Mouse (Mus musculus): ENCODE data around the gene Midn.
"Not testable (repeated sequence)": the region's sequence is repeated elsewhere in the genome, so short reads cannot be mapped to it uniquely, and the experiment has no call there.

Gene Midn

DNA sequence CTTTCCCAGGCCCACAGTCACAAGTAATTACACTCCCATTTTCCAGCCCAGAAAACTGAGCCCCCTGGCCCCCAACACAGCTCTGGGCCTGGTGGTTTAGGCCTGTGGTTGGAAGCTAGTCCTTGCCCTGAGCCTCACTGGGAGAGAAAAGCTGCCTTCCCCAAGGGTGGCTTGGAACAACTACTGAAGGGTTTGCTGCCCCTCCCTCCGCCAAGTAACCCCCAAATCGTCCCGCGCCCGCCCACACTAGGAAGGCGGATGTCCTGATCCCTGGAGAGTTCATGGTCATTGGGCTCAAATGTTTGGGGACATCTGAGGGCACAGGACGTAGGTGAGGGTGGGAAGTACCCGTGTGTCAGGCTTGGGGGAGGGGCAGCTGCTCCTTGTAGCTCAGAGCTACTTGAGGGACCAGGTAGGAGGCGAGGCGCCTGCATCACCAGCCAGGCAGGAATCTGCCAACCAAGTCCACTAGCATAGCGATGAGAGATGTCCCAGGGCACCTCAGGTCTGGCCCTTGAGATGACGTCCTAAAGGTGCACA lies 11.0 kb downstream of the Midn start:
- peak; percentile 73 to 81 for DNase-seq

- peak; percentile 99 to 100 for DNase-seq
These were observed 11.7 kb downstream of the Midn start for GRCm38 (mm10) chr10:80159561-80160454.

DNA sequence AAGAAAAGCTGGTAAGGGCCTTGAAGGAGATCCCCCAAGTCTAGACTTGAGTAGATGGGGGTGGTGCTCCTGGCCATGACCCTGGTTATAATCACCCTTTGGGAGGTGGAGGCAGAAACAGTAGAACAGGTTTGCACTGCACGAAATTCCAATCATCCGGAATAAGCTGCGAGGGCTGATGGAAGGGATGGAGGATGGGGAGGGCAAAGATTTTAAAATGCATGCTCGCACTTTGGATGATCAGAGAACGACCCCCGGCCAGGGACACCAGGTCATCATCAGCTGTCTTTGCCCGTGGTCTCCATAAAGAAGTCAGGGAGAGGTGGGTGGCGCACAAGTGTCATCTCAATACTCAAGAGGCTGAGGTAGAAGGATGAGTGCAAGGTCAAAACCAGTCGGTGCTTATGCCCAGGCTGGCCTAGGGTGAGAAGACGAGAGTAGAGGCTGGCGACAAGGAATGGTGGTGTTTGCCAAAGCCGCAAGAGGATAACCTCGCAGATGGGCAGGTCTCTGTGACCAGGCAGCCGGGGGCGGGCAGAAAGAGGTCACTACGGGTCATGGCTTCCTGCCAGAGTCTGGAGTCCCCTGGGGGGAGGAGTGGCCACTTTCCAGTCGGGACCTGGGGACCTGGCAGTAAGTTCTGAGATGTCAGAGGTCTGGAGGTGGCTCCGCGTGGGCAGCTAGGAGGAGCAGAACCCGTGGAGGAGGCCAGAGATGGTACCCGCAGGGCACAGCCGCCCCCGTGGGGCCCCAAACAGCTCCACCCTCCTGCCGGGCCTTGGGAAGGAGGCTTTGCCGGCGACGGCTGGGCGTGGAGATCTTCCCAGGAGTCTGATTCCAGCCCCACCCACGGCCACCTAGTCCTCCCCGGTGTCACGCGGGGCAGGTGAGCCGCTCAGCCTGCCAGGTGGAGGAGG lies 12.6 kb downstream of the Midn start:
- DNase-seq: peak; percentile 92 to 95

- peak; percentile 51 to 62 for DNase-seq
These were observed 13.6 kb downstream of the Midn start for GRCm38 (mm10) chr10:80161522-80162242.

DNA sequence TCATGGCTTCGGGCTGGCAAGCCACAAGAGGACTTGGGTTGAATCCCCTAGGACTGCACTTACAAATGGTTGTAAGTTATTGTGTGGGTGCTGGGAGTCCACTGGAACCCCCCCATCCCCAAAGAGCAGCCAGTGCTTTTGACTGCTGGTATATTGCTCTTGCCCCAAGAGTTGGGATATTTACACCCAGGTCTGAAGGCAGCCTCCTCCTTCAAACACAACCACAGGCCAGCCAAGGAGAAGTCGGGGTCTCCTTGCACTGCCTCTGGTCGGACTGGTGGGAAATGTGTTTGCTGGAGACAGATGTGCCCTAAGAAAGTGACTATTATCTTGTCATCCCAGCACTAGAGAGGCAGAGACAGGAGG lies 14.2 kb downstream of the Midn start:
- no peak for DNase-seq

- no peak for DNase-seq
These were observed 14.7 kb downstream of the Midn start for GRCm38 (mm10) chr10:80162716-80163299.

DNA sequence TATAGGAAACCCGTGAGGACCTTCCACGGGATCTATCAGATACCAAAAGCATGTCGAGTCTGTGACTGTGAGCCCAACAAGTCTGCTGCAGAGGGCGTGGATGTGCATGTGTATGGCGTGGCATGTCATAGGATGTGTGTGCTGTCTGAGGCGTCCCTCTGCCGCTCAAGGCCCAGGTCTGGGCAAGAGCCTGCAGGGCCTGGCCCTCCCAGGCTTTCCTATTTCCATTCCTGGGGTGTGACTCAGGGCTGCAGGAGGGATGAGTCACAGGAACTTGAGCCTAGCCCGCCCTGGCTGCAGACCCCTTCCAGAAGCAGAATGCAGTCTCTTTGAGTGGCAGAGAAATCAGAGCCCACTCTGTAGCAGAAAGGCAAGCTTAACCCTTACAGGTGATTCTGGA lies 15.6 kb downstream of the Midn start:
- peak in 1 of 2 experiments; percentile 50 for DNase-seq

DNA sequence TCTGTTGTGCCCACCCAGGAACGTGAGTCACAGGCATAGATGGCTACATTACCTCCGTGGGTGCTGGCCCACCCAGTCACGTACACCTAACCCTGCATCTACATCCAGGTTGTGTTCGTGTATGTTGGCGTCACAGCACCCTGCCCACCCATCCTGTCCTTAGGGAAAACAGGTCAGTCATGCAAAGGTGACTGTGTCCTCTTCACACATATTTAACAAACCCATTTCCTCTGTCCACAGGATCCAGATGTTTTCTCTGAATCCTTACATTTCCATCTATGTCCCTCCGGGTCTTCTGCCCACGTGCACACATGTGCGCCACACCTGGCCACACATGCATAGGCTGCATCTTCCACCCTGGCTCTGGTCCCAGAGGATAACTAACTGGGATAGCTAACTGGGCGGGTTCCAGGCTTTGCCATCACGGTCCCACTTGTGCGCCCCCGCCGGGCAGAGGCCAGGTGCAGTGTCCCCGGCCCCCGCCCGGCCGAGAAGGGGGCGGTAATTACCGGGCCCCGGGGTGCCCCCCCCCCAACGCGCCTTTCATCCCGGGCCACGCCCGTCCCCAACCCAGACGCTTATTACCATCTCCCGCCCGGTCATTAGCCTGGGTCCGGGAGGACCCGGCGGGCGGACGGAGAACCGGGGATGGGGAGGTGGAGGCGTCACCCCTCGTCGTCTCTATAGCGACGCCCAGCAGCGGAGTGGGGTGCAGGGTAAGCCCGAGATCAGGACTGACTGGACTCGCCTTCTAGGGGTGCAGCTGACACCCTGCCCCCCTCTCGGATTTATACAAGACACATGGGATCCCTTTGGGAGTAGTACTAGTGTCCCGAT lies 16.3 kb downstream of the Midn start:
- peak in 1 of 2 experiments; percentile 33 for DNase-seq

GRCm38 (mm10) chr10:80164998-80165344 lies 16.9 kb downstream of the Midn start:
- peak; percentile 98 for DNase-seq

- DNase-seq: peak in 1 of 2 experiments; percentile 31
These were observed 17.5 kb downstream of the Midn start, which contains the start of gene Cirbp for GRCm38 (mm10) chr10:80165392-80166128. TSS of gene Cirbp (plus strand) at chr10:80165985.

DNA sequence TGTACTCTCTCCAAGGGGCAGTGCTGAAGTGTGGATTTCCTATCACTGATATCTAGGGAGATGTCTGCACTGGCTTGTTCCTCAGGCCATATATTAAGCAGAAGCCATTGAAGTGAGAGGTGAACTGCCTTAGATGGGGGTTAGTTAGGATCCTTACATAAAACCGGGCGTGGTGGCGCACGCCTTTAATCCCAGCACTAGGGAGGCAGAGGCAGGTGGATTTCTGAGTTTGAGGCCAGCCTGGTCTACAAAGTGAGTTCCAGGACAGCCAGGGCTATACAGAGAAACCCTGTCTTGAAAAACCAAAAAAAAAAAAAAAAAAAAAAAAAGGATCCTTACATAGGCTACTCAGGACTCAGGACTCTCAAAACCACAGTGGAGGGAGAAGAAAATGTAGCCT lies 18.1 kb downstream of the Midn start:
- DNase-seq: not testable (repeated sequence)

GRCm38 (mm10) chr10:80167460-80168037 lies 19.5 kb downstream of the Midn start:
- peak; percentile 98 for DNase-seq

DNA sequence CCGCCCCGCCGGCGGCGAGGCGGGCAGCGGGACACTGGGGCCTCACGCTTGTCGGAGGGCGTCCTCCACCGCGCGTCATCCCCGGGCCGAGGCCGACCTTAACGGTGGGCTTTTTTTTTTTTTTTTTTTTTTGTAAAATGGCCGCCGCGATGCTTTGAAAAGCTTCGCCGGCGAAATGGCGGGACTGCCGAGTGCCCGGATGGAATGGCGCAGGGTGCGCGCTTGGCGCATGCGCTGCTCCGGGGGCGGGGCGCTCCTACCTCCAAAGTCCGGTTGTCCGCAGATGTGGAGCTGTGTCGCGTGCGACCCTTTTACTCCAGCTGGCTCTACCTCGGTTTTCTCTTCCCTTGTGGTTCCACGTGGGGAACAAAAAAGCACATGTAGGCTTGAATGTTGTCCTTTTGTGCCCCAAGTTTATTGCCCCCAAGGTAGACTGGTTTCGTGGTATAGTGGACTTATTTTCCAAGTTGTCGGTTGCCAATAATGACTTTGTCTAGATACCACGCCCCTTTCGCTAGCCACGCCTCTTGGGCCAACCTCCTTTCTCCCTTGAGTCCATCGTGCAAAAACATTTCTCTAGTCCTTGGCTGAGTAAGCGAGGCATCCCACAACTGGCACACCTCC lies 20.1 kb downstream of the Midn start:
- peak; percentile 93 to 95 for DNase-seq

DNA sequence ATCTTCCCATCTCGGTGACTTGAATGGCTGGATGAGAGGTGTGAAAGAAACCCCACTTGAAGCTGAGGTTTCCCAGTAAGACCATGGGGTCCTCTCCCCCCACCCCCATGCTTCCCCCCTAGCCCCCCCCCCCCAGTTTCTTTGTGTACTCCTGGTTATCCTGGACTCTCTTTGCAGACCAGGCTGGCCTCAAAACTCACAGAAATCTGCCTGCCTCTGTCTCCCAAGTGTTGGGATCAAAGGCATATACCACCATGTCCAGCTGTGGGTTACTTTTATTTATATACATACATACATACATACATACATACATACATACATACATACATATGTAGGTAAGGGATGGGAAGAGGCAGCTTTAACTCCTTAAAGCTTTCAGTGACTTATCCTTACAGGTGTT lies 21.0 kb downstream of the Midn start:
- DNase-seq: no peak

DNA sequence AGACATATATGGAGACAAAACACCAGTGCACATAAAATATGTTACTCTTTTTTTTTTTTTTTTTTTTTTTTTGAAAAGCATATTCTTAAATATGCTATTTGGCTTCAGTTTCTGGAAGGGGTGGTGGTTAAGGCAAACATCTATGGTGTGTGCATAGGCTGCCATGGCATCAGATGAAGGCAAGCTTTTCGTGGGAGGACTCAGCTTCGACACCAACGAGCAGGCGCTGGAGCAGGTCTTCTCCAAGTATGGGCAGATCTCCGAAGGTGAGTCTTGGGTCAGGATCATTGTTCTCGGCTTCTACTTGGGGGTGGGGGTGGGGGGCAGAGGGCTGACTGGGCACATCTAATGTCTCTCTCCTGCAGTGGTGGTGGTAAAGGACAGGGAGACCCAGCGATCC lies 21.6 kb downstream of the Midn start:
- DNase-seq: no peak

GRCm38 (mm10) chr10:80170052-80170451 lies 22.0 kb downstream of the Midn start:
- DNase-seq: no peak

DNA sequence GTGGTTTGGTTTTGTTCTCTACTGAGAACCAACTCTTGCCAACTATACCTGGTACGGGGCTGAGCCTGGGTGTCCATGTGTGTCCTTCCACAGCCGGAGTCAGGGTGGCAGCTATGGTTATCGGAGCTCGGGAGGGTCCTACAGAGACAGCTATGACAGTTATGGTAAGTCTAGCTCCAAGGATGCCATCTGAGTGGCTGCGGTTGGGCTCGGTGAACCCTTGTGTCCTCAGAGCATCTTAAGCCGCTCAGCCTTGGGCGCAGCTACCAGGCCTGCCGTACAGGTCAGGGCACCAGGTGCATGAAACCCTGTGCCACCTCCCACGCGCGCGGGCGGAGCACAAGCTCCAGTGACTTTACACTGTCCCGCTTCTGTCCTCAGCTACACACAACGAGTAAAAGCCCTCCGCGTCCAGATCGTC lies 22.5 kb downstream of the Midn start:
- no peak for DNase-seq

GRCm38 (mm10) chr10:80171252-80171651 lies 23.2 kb downstream of the Midn start:
- no peak for DNase-seq

DNA sequence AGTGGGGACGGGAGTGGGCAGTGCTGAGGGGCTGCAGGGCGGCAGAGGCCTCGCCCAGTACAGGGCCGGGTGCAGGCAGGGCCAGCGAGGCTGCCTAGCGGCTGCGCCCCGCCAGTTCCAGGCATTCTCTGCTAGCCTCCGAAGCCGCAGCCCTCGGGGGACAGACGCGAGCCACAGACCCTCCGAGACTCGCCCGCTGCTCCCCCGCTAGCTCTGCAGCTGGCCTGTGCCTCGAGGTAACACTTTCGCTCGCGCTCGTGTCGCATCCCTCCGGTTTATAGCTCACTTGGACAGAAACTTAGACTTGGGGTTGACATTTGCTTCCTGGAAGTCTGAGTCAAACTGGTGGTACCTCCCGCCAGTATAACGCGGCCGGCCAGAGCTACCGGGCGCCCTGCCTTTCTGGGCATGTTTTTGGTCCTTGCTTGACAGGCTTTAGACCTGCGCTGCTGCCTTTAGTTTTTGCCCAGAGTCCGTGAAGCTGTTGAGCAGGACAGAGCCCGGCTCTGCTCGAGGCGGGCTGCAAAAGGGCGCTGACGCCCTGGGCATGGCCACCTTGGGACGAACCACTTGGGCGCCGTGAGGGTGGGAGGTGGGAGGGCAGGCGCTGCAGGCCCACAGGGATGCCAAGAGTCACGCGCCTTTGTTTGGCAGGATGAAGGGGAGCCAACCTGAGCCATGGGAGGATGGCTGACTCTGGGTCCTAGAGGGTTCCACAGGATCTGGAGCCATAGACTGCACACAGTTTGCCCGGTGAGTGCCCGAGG lies 23.9 kb downstream of the Midn start:
- no peak for DNase-seq

Data from lung, adult 18-20 months (tissue).